Mouse (Mus musculus) CH12.LX (cell line): ENCODE data around the gene Kif13a.

Source experiments
- CTCF ChIP-seq, 2 experiments: IDR thresholded peaks in 1 of 2; conservative IDR thresholded peaks in 1 of 2; 2 replicates each; pipeline ENCODE4 v1.5.1; 2011 to 2012; ENCODE audit warnings: low read depth in 2 of 2, low read length in 2 of 2, improper control_type of control experiment in 1 of 2, inconsistent platforms in 1 of 2, mild to moderate bottlenecking in 1 of 2, moderate library complexity in 1 of 2
- NRF1 ChIP-seq: IDR thresholded peaks from 2 replicates; pipeline ENCODE4 v1.6.1; 2014; ENCODE audit warnings: low read depth, mild to moderate bottlenecking, inconsistent platforms, low read length, improper control_type of control experiment, moderate library complexity
- RCOR1 ChIP-seq: conservative IDR thresholded peaks from 2 replicates; pipeline ENCODE4 v1.6.1; 2012; ENCODE audit warnings: low read depth, mild to moderate bottlenecking, inconsistent platforms, low read length, improper control_type of control experiment
- UBTF ChIP-seq: IDR thresholded peaks from 2 replicates; pipeline ENCODE4 v1.6.1; 2012; ENCODE audit warnings: low read depth, mild to moderate bottlenecking, inconsistent platforms, low read length, improper control_type of control experiment, moderate library complexity

- TF ChIP-seq NRF1 = no peak
- no peak for TF ChIP-seq CTCF (conservative IDR thresholded peaks at IDR 0.05 in 1 of 2, IDR thresholded peaks at IDR 0.05 in 1 of 2; ENCODE audit: low read depth in 2 of 2, low read length in 2 of 2)
- TF ChIP-seq UBTF = no peak
- TF ChIP-seq RCOR1 = no peak
Measured at GRCm38 (mm10) chr13:46760921-46761320, 168.7 kb downstream of the Kif13a start.
